Mouse (Mus musculus) ovary, postnatal 36 days (tissue): ENCODE results near the gene Rnf145.

Source experiments
- DNase-seq: peaks from one replicate; pipeline ENCODE4 v3.0.0; 2022; ENCODE audit warnings: low spot score, mixed read lengths

Gene Rnf145

GRCm38 (mm10) chr11:44534999-44535750, 16.4 kb downstream of the Rnf145 start:
- peak; percentile 16 for DNase-seq

- DNase-seq: no peak
Measured at GRCm38 (mm10) chr11:44537403-44537802, 18.6 kb downstream of the Rnf145 start.

- DNase-seq: no peak
Measured at GRCm38 (mm10) chr11:44538101-44538500, 19.3 kb downstream of the Rnf145 start.

GRCm38 (mm10) chr11:44538501-44539290, 19.9 kb downstream of the Rnf145 start:
- no peak for DNase-seq

- no peak for DNase-seq
Measured at GRCm38 (mm10) chr11:44539291-44539930, 20.6 kb downstream of the Rnf145 start.

- no peak for DNase-seq
Measured at GRCm38 (mm10) chr11:44540243-44540642, 21.5 kb downstream of the Rnf145 start.

- no peak for DNase-seq
Measured at GRCm38 (mm10) chr11:44541280-44541679, 22.5 kb downstream of the Rnf145 start.

- no peak for DNase-seq
Measured at GRCm38 (mm10) chr11:44541813-44542212, 23.0 kb downstream of the Rnf145 start.

- DNase-seq: no peak
Measured at GRCm38 (mm10) chr11:44543593-44543992, 24.8 kb downstream of the Rnf145 start.

GRCm38 (mm10) chr11:44543996-44544395, 25.2 kb downstream of the Rnf145 start:
- no peak for DNase-seq

GRCm38 (mm10) chr11:44545181-44545580, 26.4 kb downstream of the Rnf145 start:
- DNase-seq: no peak

GRCm38 (mm10) chr11:44546250-44546649, 27.5 kb downstream of the Rnf145 start:
- DNase-seq: no peak

- no peak for DNase-seq
Measured at GRCm38 (mm10) chr11:44547651-44548196, 29.0 kb downstream of the Rnf145 start.

GRCm38 (mm10) chr11:44548816-44549215, 30.1 kb downstream of the Rnf145 start:
- DNase-seq: no peak

GRCm38 (mm10) chr11:44549511-44550278, 30.9 kb downstream of the Rnf145 start:
- DNase-seq: no peak

- DNase-seq: no peak
Measured at GRCm38 (mm10) chr11:44550996-44551395, 32.2 kb downstream of the Rnf145 start.

- DNase-seq: no peak
Measured at GRCm38 (mm10) chr11:44554339-44554738, 35.6 kb downstream of the Rnf145 start.

GRCm38 (mm10) chr11:44558521-44558920, 39.8 kb downstream of the Rnf145 start:
- no peak for DNase-seq

- no peak for DNase-seq
Measured at GRCm38 (mm10) chr11:44559466-44559865, 40.7 kb downstream of the Rnf145 start.

GRCm38 (mm10) chr11:44560396-44560795, 41.6 kb downstream of the Rnf145 start:
- DNase-seq: no peak

GRCm38 (mm10) chr11:44561476-44562015, 42.8 kb downstream of the Rnf145 start:
- no peak for DNase-seq
